26 mouse cellular contexts compared by ENCODE assay signal in genomic region chr7:71046596-71046995, GRCm38 (mm10).
A peak's percentile ranks its signal among the peaks of the same experiment; 100 is the strongest.
DNase-seq lines count a peak whose midpoint lies in the region; ATAC-seq lines count a peak whose summit lies in the region.
"Had no signal": no experiment of that assay in that cellular context is flagged by ENCODE, and none has a peak within 500 bp of the region (broad histone marks: within the 10 kb centered on the region; RNA-seq: fewer than 3 reads in every experiment).

No protein-coding gene starts in this region.

- no peaks in the 10 kb centered on the region for H3K27me3 ChIP-seq in kidney, embryonic 15.5 days
- H3K27me3 ChIP-seq in midbrain, embryonic 14.5 days (ENCODE audit: control insufficient read depth, insufficient read depth, low read length): no peaks in the 10 kb centered on the region
- no peaks in the 10 kb centered on the region for H3K27me3 ChIP-seq in midbrain, embryonic 11.5 days (ENCODE audit: control insufficient read depth, insufficient read depth, low read length)
- H3K27me3 ChIP-seq: embryonic facial prominence, embryonic 12.5 days; embryonic facial prominence, embryonic 15.5 days; hindbrain, embryonic 13.5 days had no signal

- 66% methylated on average over 1 of the region's 1 CpGs for whole genome bisulfite sequencing in kidney, embryonic 15.5 days
- 44% methylated on average over 1 of the region's 1 CpGs for WGBS in midbrain, embryonic 14.5 days
- WGBS in midbrain, embryonic 11.5 days: 75% methylated on average over 1 of the region's 1 CpGs

- H3K4me3 ChIP-seq in kidney, embryonic 15.5 days (replicated peaks): no peak overlapping the region
- H3K4me3 ChIP-seq in midbrain, embryonic 14.5 days (replicated peaks; ENCODE audit: low read depth, low read length): no peak overlapping the region
- H3K4me3 ChIP-seq in midbrain, embryonic 11.5 days (ENCODE audit: low read depth, low read length): no peak overlapping the region
- H3K4me3 ChIP-seq: embryonic facial prominence, embryonic 12.5 days; embryonic facial prominence, embryonic 15.5 days; gastrocnemius, adult 2 months; hindbrain, embryonic 13.5 days had no signal

- H3K9me3 ChIP-seq in kidney, embryonic 15.5 days (replicated peaks): no peaks in the 10 kb centered on the region
- H3K9me3 ChIP-seq in midbrain, embryonic 14.5 days (ENCODE audit: control insufficient read depth, low read length): no peaks in the 10 kb centered on the region
- H3K9me3 ChIP-seq in midbrain, embryonic 11.5 days (ENCODE audit: control insufficient read depth, low read length): no peaks in the 10 kb centered on the region
- H3K9me3 ChIP-seq: embryonic facial prominence, embryonic 12.5 days; embryonic facial prominence, embryonic 15.5 days; hindbrain, embryonic 13.5 days had no signal

- no peak overlapping the region for H3K9ac ChIP-seq in kidney, embryonic 15.5 days
- H3K9ac ChIP-seq in midbrain, embryonic 14.5 days (replicated peaks; ENCODE audit: low read length): no peak overlapping the region
- no peak overlapping the region for H3K9ac ChIP-seq in midbrain, embryonic 11.5 days (ENCODE audit: low read length)
- H3K9ac ChIP-seq: embryonic facial prominence, embryonic 12.5 days; embryonic facial prominence, embryonic 15.5 days; forebrain, postnatal 0 days; hindbrain, embryonic 13.5 days had no signal

- DNase-seq in kidney, postnatal 25 days: no peak
- peak; percentile 57 for DNase-seq in midbrain, embryonic 14.5 days
- DNase-seq in midbrain, embryonic 11.5 days (ENCODE audit: low spot score, missing footprints): no peak
- peak; percentile 18 for DNase-seq in R1 (ENCODE audit: low read depth, low spot score)
- DNase-seq in brain, adult 2 months (ENCODE audit: low read depth, low spot score): peak; percentile 31
- no peak for DNase-seq in adrenal gland, postnatal 25 days
- DNase-seq: adrenal gland, adult 8-10 months; adrenal gland, postnatal 36 days; cerebellum, adult 11-12 months; cerebellum, adult 8-10 months; cerebellum, postnatal 10 days; cerebellum, postnatal 36 days; forebrain, postnatal 0 days; gastrocnemius, adult 2 months; gastrocnemius, postnatal 14 days; heart, adult 11 months had no signal

- H3K4me2 ChIP-seq in kidney, embryonic 15.5 days: no peak overlapping the region
- no peak overlapping the region for H3K4me2 ChIP-seq in midbrain, embryonic 14.5 days (ENCODE audit: low read length)
- no peak overlapping the region for H3K4me2 ChIP-seq in midbrain, embryonic 11.5 days
- H3K4me2 ChIP-seq: embryonic facial prominence, embryonic 12.5 days; embryonic facial prominence, embryonic 15.5 days; heart, embryonic 11.5 days; hindbrain, embryonic 13.5 days had no signal

- ATAC-seq in kidney, embryonic 15.5 days (replicated peaks; ENCODE audit: low FRiP score): no peak
- ATAC-seq in midbrain, embryonic 14.5 days (ENCODE audit: low FRiP score, low TSS enrichment): no peak
- ATAC-seq in midbrain, embryonic 11.5 days (ENCODE audit: low FRiP score): no peak
- ATAC-seq: activated CD4-positive, CD25-positive, alpha-beta regulatory T cell, adult 4 months; CD4-positive, CD25-positive, alpha-beta regulatory T cell, adult 4 months; forebrain, embryonic 14.5 days; forebrain, postnatal 0 days; hindbrain, embryonic 16.5 days; inflammation-experienced regulatory T-cells, adult 6 months had no signal

- peak overlapping the region; percentile 46; the same call in 1 of the 2 replicates for H3K27ac ChIP-seq in kidney, embryonic 15.5 days
- no peak overlapping the region for H3K27ac ChIP-seq in midbrain, embryonic 14.5 days (replicated peaks; ENCODE audit: low read depth, low read length)
- H3K27ac ChIP-seq in midbrain, embryonic 11.5 days (ENCODE audit: low read depth, low read length): no peak overlapping the region
- H3K27ac ChIP-seq: embryonic facial prominence, embryonic 12.5 days; embryonic facial prominence, embryonic 15.5 days; gastrocnemius, adult 2 months; hindbrain, embryonic 13.5 days had no signal

- H3K4me1 ChIP-seq in kidney, embryonic 15.5 days: peaks cover 5% of the 10 kb centered on the region; the same call in 1 of the 2 replicates
- no peaks in the 10 kb centered on the region for H3K4me1 ChIP-seq in midbrain, embryonic 14.5 days (ENCODE audit: control insufficient read depth, insufficient read depth, low read length)
- H3K4me1 ChIP-seq in midbrain, embryonic 11.5 days (ENCODE audit: control insufficient read depth, insufficient read depth, low read length): peaks cover 4% of the 10 kb centered on the region

- no peaks in the 10 kb centered on the region for H3K36me3 ChIP-seq in kidney, embryonic 15.5 days
- H3K36me3 ChIP-seq in midbrain, embryonic 14.5 days (ENCODE audit: control insufficient read depth, insufficient read depth, low read length): no peaks in the 10 kb centered on the region
- no peaks in the 10 kb centered on the region for H3K36me3 ChIP-seq in midbrain, embryonic 11.5 days (ENCODE audit: control insufficient read depth, insufficient read depth, low read length)
- H3K36me3 ChIP-seq: embryonic facial prominence, embryonic 12.5 days; embryonic facial prominence, embryonic 15.5 days; hindbrain, embryonic 13.5 days had no signal

Comparison
In these comparisons a context has a peak if more than half of its experiments do, and no peak if none do; other contexts are left out.
1. DNase-seq: peak in midbrain, embryonic 14.5 days (single experiment), R1 (single experiment) and brain, adult 2 months (single experiment); none in kidney, postnatal 25 days (0 of 2), midbrain, embryonic 11.5 days (single experiment) and adrenal gland, postnatal 25 days (single experiment).